ENCODE assay signal across 27 mouse cellular contexts in the genomic region with DNA sequence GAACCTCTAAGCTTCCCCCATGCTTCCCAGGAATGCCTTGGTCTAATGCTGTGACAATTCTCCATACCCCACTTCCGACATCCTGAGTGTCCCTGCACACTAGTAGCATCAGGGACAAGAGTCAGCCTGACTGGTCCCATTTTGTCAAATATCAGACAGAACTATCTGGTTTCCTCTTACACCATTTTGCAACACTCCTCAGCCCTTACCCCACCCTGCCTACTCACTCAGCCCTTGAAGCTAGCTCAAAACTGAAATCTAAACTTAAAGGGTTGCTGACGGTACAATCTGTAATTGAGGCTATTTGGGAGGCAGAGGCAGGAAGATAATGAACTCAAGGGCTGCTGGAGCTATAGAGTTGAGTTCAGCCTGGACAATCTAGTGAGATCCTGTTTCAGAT. TPM values are rescaled to one million over a fixed set of nuclear protein-coding genes. Genes with fewer than 3 reads are reported as not detected.
DNase-seq lines count a peak whose midpoint lies in the region; ATAC-seq lines count a peak whose summit lies in the region.
"Had no signal": no experiment of that assay in that cellular context is flagged by ENCODE, and none has a peak within 500 bp of the region (broad histone marks: within the 10 kb centered on the region; RNA-seq: fewer than 3 reads in every experiment).

No protein-coding gene starts in this region.

- no peaks in the 10 kb centered on the region for H3K27me3 ChIP-seq in liver, embryonic 16.5 days (ENCODE audit: control insufficient read depth, insufficient read depth, low read depth, low read length)
- H3K27me3 ChIP-seq in liver, embryonic 11.5 days (replicated peaks; ENCODE audit: control insufficient read depth, insufficient read depth, low read length) = no peaks in the 10 kb centered on the region; the same call in 1 of the 2 replicates
- H3K27me3 ChIP-seq: heart, embryonic 12.5 days; heart, embryonic 15.5 days had no signal

- no peak overlapping the region for H3K4me2 ChIP-seq in liver, embryonic 16.5 days (ENCODE audit: low read depth, low read length)
- H3K4me2 ChIP-seq in liver, embryonic 11.5 days = no peak overlapping the region
- H3K4me2 ChIP-seq: heart, embryonic 12.5 days; heart, embryonic 15.5 days; hindbrain, embryonic 14.5 days had no signal

- no peak for ATAC-seq in liver, embryonic 16.5 days (ENCODE audit: low read depth)
- ATAC-seq in liver, embryonic 11.5 days (replicated peaks; ENCODE audit: low FRiP score) = no peak
- ATAC-seq in granulocyte monocyte progenitor cell, adult 5-6 weeks (replicated peaks; ENCODE audit: poor library complexity, severe bottlenecking) = peak; percentile 48
- peak; percentile 29 for ATAC-seq in monocyte, adult 5-6 weeks (replicated peaks; ENCODE audit: insufficient number of reproducible peaks, low FRiP score, low TSS enrichment, poor library complexity, severe bottlenecking)
- ATAC-seq: CD4-positive, CD25-positive, alpha-beta regulatory T cell, adult 4 months; forebrain, embryonic 14.5 days; forebrain, postnatal 0 days; hindbrain, postnatal 0 days had no signal

- no peaks in the 10 kb centered on the region for H3K9me3 ChIP-seq in liver, embryonic 16.5 days (replicated peaks; ENCODE audit: control insufficient read depth, low read length)
- H3K9me3 ChIP-seq in liver, embryonic 11.5 days (ENCODE audit: control insufficient read depth, low read length) = no peaks in the 10 kb centered on the region
- H3K9me3 ChIP-seq: forebrain, embryonic 10.5 days; heart, embryonic 12.5 days; heart, embryonic 15.5 days; hindbrain, embryonic 10.5 days had no signal

- peak overlapping the region; percentile 54 for H3K27ac ChIP-seq in liver, embryonic 16.5 days (ENCODE audit: low read length)
- H3K27ac ChIP-seq in liver, embryonic 11.5 days (ENCODE audit: low read depth, low read length) = no peak overlapping the region
- H3K27ac ChIP-seq: forebrain, embryonic 10.5 days; gastrocnemius, adult 2 months; heart, embryonic 15.5 days; hindbrain, embryonic 10.5 days; hindbrain, embryonic 14.5 days; hindbrain, postnatal 0 days had no signal

- DNase-seq in liver, embryonic 11.5 days (ENCODE audit: low spot score) = no peak
- DNase-seq in 416B (ENCODE audit: low read depth) = peak; percentile 67
- DNase-seq in adrenal gland, adult (ENCODE audit: inconsistent age in 2 of 2, low spot score in 1 of 2) = no peak
- no peak for DNase-seq in thymus, postnatal 25 days
- DNase-seq: adrenal gland, adult 8-10 months; adrenal gland, postnatal 25 days; cerebellum, adult 18-20 months; cerebellum, adult 9-10 months; cerebellum, postnatal 14 days; forebrain, postnatal 0 days; gastrocnemius, adult 2 months; gastrocnemius, postnatal 14 days; heart, adult 18-20 months; heart, postnatal 10 days; heart, postnatal 36 days had no signal

- no peaks in the 10 kb centered on the region; the same call in 1 of the 2 replicates for H3K36me3 ChIP-seq in liver, embryonic 16.5 days (ENCODE audit: control insufficient read depth, insufficient read depth)
- H3K36me3 ChIP-seq in liver, embryonic 11.5 days (ENCODE audit: control insufficient read depth, insufficient read depth, low read length) = peaks cover 3% of the 10 kb centered on the region; the same call in 1 of the 2 replicates

- WGBS in liver, embryonic 16.5 days (ENCODE audit: insufficient replicate concordance) = 55% methylated on average over 2 of the region's 2 CpGs
- WGBS in liver, embryonic 11.5 days = 79% methylated on average over 2 of the region's 2 CpGs

- H3K4me1 ChIP-seq in liver, embryonic 16.5 days (ENCODE audit: control insufficient read depth, low read depth, low read length) = no peaks in the 10 kb centered on the region
- no peaks in the 10 kb centered on the region for H3K4me1 ChIP-seq in liver, embryonic 11.5 days (replicated peaks; ENCODE audit: control insufficient read depth, insufficient read depth, low read length)
- H3K4me1 ChIP-seq: forebrain, embryonic 10.5 days; heart, embryonic 12.5 days; hindbrain, embryonic 10.5 days had no signal

- no peak overlapping the region for H3K4me3 ChIP-seq in liver, embryonic 16.5 days (ENCODE audit: low read depth, low read length)
- H3K4me3 ChIP-seq in liver, embryonic 11.5 days (ENCODE audit: low read depth, low read length) = no peak overlapping the region
- H3K4me3 ChIP-seq: forebrain, embryonic 10.5 days; gastrocnemius, adult 2 months; heart, embryonic 12.5 days; heart, embryonic 15.5 days; hindbrain, embryonic 10.5 days had no signal

- H3K9ac ChIP-seq in liver, embryonic 16.5 days (ENCODE audit: low read depth, low read length) = no peak overlapping the region
- H3K9ac ChIP-seq in liver, embryonic 11.5 days (ENCODE audit: low read depth, low read length) = no peak overlapping the region
- H3K9ac ChIP-seq: forebrain, postnatal 0 days; heart, embryonic 12.5 days; heart, embryonic 15.5 days; hindbrain, embryonic 14.5 days had no signal

RNA-seq across cellular contexts. Expression of a gene that starts 7.1 kb away (rescaled TPM):
- 12.2 and 12.9 TPM in 2 replicates for polyA plus RNA-seq in liver, embryonic 16.5 days (2015; fragmentation: Nextera tagmentation; extraction: Ambion mirVana)
- 28.7 and 29.2 TPM in 2 replicates for polyA plus RNA-seq in liver, embryonic 11.5 days (2014; fragmentation: Nextera tagmentation; extraction: Ambion mirVana)
- 122 and 139 TPM in 2 replicates for total RNA-seq in granulocyte monocyte progenitor cell, adult 5-6 weeks (2014; fragmentation: Nextera tagmentation)
- 158 and 177 TPM in 2 replicates for total RNA-seq in granulocyte monocyte progenitor cell, adult 5-6 weeks (2017)
- 193 to 207 TPM (median 205 TPM) in 3 replicates for total RNA-seq in monocyte, adult 5-6 weeks (2017)

RNA-seq across cellular contexts. Expression of a gene that starts 8.1 kb away (rescaled TPM):
- polyA plus RNA-seq in liver, embryonic 16.5 days (2015; fragmentation: Nextera tagmentation; extraction: Ambion mirVana) = 51.3 and 52.2 TPM in 2 replicates
- 93.8 and 97.2 TPM in 2 replicates for polyA plus RNA-seq in liver, embryonic 11.5 days (2014; fragmentation: Nextera tagmentation; extraction: Ambion mirVana)
- total RNA-seq in granulocyte monocyte progenitor cell, adult 5-6 weeks (2014; fragmentation: Nextera tagmentation) = 99.5 and 121 TPM in 2 replicates
- 49.7 and 80.0 TPM in 2 replicates for total RNA-seq in granulocyte monocyte progenitor cell, adult 5-6 weeks (2017)
- 21.8 to 58.2 TPM (median 38.8 TPM) in 3 replicates for total RNA-seq in monocyte, adult 5-6 weeks (2017)

RNA-seq across cellular contexts. Expression of a gene that starts 13.3 kb away (rescaled TPM):
- polyA plus RNA-seq in liver, embryonic 16.5 days (2015; fragmentation: Nextera tagmentation; extraction: Ambion mirVana) = 7.5 and 7.9 TPM in 2 replicates
- polyA plus RNA-seq in liver, embryonic 11.5 days (2014; fragmentation: Nextera tagmentation; extraction: Ambion mirVana) = 2.5 and 2.8 TPM in 2 replicates
- total RNA-seq in granulocyte monocyte progenitor cell, adult 5-6 weeks (2014; fragmentation: Nextera tagmentation) = 63.2 and 84.0 TPM in 2 replicates
- total RNA-seq in granulocyte monocyte progenitor cell, adult 5-6 weeks (2017) = 57.8 and 64.5 TPM in 2 replicates
- total RNA-seq in monocyte, adult 5-6 weeks (2017) = 1.7 to 5.1 TPM (median 1.8 TPM) in 3 replicates
- total RNA-seq: hindbrain, postnatal 0 days had no signal
- polyA plus RNA-seq: forebrain, embryonic 14.5 days had no signal

RNA-seq across cellular contexts. Expression of a gene that starts 26.7 kb away (rescaled TPM):
- polyA plus RNA-seq in liver, embryonic 16.5 days (2015; fragmentation: Nextera tagmentation; extraction: Ambion mirVana) = 172 and 179 TPM in 2 replicates
- polyA plus RNA-seq in liver, embryonic 11.5 days (2014; fragmentation: Nextera tagmentation; extraction: Ambion mirVana) = 241 and 251 TPM in 2 replicates
- total RNA-seq in granulocyte monocyte progenitor cell, adult 5-6 weeks (2014; fragmentation: Nextera tagmentation) = 201 and 270 TPM in 2 replicates
- 106 and 127 TPM in 2 replicates for total RNA-seq in granulocyte monocyte progenitor cell, adult 5-6 weeks (2017)
- total RNA-seq in monocyte, adult 5-6 weeks (2017) = 159 to 216 TPM (median 206 TPM) in 3 replicates

RNA-seq across cellular contexts. Expression of a gene that starts 46.4 kb away (rescaled TPM):
- 0.21 TPM in 1 of 2 replicates, not detected in the other for polyA plus RNA-seq in liver, embryonic 16.5 days (2015; fragmentation: Nextera tagmentation; extraction: Ambion mirVana)
- polyA plus RNA-seq in liver, embryonic 11.5 days (2014; fragmentation: Nextera tagmentation; extraction: Ambion mirVana) = 0.07 TPM in 1 of 2 replicates, not detected in the other
- not detected in 2 replicates for total RNA-seq in granulocyte monocyte progenitor cell, adult 5-6 weeks (2014; fragmentation: Nextera tagmentation)
- not detected in 2 replicates for total RNA-seq in granulocyte monocyte progenitor cell, adult 5-6 weeks (2017)
- not detected in 3 replicates for total RNA-seq in monocyte, adult 5-6 weeks (2017)
- total RNA-seq: gastrocnemius, adult 2 months; gastrocnemius, postnatal 14 days; gastrocnemius, postnatal 4 days; heart, adult 18-20 months; heart, postnatal 10 days had no signal
- polyA plus RNA-seq: CD4-positive, CD25-positive, alpha-beta regulatory T cell, adult 4 months; heart, embryonic 12.5 days; heart, embryonic 15.5 days had no signal

Comparison
In these comparisons a context has a peak if more than half of its experiments do, and no peak if none do; other contexts are left out.
1. ATAC-seq: peak in granulocyte monocyte progenitor cell, adult 5-6 weeks (single experiment) and monocyte, adult 5-6 weeks (single experiment); none in liver, embryonic 16.5 days (single experiment) and liver, embryonic 11.5 days (single experiment).